Mouse (Mus musculus) NIH3T3 (cell line): ENCODE results near the gene Tbc1d24.
A peak's percentile ranks its signal among the peaks of the same experiment; 100 is the strongest.

ENCODE experiments used
- DNase-seq: peaks from one replicate; pipeline ENCODE4 v3.0.0-alpha.2; 2012; ENCODE audit warnings: low read depth

Gene Tbc1d24

GRCm38 (mm10) chr17:24205284-24205888 is at the start of gene Tbc1d24:
Gene Tbc1d24 (minus strand): TSS chr17:24205562.
- peak; percentile 97 for DNase-seq

DNA sequence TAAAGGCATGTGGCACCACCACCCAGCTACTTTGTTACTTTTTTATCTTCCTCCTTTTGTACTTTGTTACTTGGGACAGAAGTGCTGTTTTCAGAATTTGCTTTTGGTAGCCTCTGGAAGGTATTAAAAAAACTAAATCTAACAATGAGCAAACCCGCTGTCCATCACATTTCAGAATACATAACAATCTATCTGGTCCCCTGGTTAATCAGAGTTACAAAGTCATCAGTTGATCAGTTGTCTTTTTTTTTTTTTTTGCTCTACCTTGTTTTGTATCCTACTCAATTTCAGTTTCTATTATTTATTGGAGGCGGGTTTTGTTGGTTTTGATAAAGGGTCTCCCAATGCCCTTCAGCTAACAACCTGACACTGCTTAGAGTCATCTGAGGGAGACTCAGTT is 47.0 kb upstream of the Tbc1d24 start:
- no peak for DNase-seq

- DNase-seq, result peak; percentile 98
These were observed 46.1 kb upstream of the Tbc1d24 start, which contains the start of gene Ccnf for GRCm38 (mm10) chr17:24251320-24252069. Gene Ccnf (minus strand): TSS chr17:24251484.

DNA sequence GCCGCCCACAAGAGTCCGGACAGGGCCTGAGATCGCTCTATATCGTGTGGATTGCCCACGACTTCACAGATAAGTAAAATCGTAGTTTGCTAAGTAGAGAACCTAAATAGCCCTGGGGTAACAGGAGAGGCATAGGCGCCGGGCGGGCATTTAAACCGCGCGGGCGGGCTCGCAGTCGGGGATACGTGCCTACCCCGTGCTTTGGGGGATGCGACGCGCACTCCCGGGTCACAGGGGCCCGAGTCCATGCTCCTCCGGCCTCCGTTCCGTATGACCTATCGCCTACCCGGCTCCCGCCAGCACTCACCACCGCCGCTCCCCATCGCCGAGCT is 45.6 kb upstream of the Tbc1d24 start:
- DNase-seq, result no peak

DNA sequence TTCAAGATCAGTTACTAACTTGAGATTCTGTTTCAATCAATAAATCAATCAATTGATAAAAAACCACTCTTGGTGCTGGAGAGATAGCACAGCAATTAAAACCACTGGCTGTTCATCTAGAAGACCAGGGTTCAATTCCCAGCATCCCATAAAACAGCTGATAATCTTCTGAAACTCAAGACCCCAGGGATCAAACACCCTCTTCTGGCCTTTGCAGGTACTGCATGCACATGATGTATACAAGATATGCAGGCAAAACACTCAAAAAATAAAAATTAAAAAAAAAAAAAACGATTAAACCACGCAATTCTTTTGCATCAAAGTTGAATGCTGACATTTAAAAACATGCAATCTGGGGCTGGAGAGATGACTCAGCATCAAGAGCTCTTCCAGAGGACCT is 43.3 kb upstream of the Tbc1d24 start:
- peak; percentile 53 for DNase-seq

- DNase-seq, result peak; percentile 84
These were observed 38.7 kb upstream of the Tbc1d24 start for GRCm38 (mm10) chr17:24244061-24244460.

GRCm38 (mm10) chr17:24243311-24243969 is 38.1 kb upstream of the Tbc1d24 start:
- DNase-seq, result peak; percentile 54

- DNase-seq, result no peak
These were observed 31.6 kb upstream of the Tbc1d24 start for GRCm38 (mm10) chr17:24236921-24237320.

DNA sequence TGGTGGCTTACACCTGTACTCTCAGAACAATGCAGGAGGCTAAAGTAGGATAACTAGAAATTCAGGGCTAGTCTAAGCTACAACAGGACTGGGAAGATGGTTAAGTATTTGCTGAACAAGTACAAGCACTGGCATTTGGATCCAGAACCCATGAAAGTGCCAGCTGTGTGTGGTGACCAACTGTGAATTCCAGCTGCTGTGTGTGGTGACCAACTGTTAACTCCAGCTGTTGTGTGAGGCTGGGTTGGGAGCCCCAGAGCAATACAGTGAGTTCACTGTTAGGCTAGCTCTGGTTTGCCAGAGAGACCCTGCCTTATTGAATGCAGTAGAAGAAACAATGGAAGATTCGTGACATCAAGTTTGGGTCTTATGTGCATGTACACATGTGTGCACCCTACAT is 31.1 kb upstream of the Tbc1d24 start:
- DNase-seq, result no peak

- DNase-seq, result no peak
These were observed 22.6 kb upstream of the Tbc1d24 start for GRCm38 (mm10) chr17:24227941-24228340.

GRCm38 (mm10) chr17:24226721-24227120 is 21.4 kb upstream of the Tbc1d24 start:
- no peak for DNase-seq

DNA sequence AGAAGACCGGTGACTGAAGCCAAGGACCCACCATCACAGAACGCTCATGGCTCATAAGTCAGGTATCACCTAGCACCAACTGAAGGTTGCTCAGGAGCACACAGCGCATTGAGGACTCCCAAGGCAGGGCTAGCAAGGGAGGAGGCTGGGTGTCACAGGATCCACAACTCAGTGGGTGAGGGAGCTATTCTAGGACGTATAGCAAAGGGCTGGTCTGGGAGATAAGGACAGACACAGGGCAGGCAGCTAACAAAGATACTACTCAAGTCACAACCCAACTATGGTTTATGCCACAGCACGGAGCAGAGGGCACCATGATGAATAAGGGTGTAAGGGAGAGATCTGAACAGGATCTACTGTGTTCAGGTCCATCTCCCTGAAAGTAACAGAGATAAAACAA is 20.5 kb upstream of the Tbc1d24 start:
- no peak for DNase-seq

- no peak for DNase-seq
These were observed 19.4 kb upstream of the Tbc1d24 start for GRCm38 (mm10) chr17:24224741-24225140.

DNA sequence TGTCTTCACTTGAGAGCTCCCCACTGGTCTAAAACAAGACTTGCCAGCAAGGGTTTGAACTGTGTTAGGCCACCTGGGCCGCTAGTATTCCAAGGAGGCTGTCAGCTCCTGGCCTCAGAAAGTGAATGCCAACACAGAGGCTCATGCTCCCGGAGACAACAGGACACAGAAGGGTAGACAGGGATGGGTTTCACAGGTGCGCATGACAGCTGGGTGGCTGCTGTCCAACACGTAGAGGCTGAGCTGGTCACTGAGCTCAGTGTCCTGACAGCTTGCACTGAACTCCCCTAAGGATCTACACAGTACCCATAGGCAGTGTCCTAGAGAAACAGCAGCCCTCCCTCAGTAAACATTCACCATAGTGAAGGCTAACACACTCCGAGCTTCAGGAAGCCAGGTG is 18.2 kb upstream of the Tbc1d24 start:
- no peak for DNase-seq

DNA sequence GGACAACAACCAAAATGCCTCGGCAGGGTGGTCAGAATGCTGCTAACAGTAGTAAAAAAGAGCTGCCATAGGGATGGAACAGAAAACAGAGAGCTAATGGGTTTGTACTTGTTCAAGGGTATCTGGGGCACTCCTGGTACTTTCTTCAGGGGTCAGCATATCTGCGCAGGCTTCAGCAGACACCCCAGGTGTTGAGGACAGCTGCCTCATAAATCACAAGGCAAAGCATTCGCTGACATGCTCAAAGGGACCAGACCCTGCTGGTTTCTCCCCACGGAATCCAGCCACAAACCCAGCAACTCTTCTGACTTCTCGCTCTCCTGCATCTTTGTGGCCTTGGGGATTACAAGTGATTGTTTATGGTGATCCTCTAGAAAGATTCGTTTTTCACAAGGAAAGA is 17.3 kb upstream of the Tbc1d24 start:
- no peak for DNase-seq

DNA sequence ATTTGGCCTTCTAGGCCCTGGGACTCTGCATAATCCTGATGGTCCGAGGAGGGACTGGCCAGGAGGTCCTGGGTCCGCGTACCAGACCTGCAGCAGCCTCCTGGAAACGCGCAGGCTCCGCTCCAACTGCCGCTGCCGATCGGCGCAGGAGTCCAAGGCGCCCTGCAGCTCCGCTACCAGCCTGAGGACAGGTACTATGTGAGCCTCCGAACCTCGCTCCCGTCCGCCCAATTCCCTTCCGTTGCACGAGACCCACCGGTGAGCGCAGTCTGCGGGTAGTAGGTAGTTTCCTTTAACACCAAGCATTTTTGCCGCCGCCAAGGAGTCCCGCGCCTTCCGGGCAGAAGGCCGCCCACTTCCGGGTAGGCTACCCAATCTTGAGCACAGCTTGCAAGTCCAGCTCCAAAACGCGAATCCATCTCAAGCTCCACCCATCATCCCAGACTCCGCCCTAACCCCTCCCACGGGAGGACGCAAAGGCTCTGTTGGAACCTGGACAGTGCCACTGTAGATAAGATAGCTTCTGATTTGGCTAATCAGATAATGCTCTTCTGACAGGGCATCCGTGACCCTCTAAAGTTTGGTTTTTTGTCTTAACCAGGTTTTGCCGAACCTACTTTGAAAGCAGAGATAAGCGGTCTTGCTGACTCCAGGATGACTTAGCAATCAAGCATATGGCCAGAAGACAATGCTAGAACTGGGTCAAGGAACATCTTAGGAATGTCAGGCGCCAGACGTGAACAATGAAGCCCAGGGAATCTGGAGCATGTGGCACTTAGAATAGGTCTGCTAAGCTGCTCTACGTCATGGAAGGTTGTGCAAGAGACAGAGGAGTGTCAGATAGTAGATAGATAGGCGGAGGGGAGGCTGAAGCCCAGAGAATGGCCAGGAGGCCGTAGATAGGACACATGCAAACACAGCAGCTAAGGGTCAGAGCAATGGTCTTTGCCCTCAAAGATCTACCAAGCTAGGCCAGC is 15.4 kb upstream of the Tbc1d24 start, which contains the start of gene Tedc2:
Tedc2 (minus strand) TSS at position 417 of the 977 bp plus-strand sequence.
- DNase-seq, result peak; percentile 95

GRCm38 (mm10) chr17:24216836-24217235 is 11.5 kb upstream of the Tbc1d24 start:
- no peak for DNase-seq

DNA sequence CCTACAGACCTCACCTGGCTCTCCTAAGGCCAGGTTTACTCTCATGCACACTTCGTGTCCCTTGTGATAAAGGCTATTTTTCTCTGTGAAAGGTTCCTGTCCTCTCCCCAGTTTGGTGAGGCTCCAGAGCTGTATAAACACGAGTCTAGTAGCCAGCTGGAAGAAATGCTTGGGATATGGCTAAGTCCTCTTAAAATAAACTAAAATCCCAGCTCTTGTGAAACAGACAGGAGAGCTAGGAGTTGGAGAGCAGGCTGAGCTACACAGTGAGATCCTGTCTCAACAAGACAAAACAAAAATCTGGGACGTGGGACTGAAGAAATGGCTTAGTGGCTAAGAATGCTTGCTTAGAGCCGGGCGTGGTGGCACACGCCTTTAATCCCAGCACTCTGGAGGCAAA is 7.8 kb upstream of the Tbc1d24 start:
- DNase-seq, result no peak

- no peak for DNase-seq
These were observed 7.2 kb upstream of the Tbc1d24 start for GRCm38 (mm10) chr17:24212441-24213018.

DNA sequence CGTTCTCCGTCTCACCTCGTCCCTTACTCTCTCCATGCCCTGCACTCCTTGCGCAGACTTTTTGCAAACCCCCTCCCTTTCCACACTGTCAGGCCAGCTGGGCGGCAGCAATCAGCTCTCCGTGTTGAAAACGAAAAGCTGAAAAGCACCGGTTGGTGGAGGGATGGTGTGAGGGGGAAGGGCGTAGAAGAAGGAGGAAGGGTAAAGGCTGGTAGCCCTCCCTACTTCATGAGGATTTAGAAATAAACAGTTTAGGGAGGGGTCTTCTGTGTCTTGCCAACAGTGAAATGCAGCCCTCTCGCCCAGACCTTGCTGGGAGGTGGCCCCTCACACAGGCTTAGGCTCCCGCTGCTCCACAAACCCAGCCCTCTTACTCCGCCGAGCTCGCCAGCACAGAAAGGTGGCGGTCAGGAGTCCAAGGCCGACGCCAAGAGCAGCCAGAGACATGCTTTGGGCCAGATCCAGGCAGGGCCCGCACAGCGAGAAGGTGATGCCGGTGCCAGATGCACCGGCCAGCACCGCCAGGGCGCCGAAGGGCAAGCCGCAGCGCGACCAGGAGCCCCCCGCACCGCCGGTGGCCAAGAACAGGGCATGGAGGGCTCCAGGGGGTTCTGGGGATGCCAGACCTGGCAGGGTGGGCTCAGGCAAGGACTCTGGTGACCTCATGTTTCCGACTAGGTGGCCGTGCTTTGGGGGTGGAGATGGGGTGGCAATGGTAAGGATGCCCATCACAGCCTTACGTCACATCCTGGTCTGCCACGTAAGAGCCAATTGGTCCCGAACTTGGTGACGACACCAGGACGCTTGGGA is 6.5 kb upstream of the Tbc1d24 start:
- DNase-seq, result no peak

GRCm38 (mm10) chr17:24210591-24210990 is 5.2 kb upstream of the Tbc1d24 start:
- no peak for DNase-seq
